Mouse (Mus musculus) adrenal gland, adult 10 weeks (tissue): Measurements from ENCODE around the gene Vmn1r29. TPM values are rescaled to one million over a fixed set of nuclear protein-coding genes. Genes with fewer than 3 reads are reported as not detected.

Experiments used
- polyA plus RNA-seq: library from polyadenylated mRNA; stranded (reverse); fragments of 350-450 nt; fragmentation: Illumina TruSeq; extraction: RNeasy Lipid Tissue Mini Kit (QIAGEN cat#74804); gene quantifications from one replicate; pipeline ENCODE4 v1.2.3, GENCODE M21; 2014; ENCODE audit warnings: low read depth, low replicate concordance

Vmn1r29 gene
- not detected for polyA plus RNA-seq

GRCm38 (mm10) chr6:58301249-58301648 is at the start of gene Vmn1r29:
Vmn1r29 (plus strand) TSS chr6:58301549.

GRCm38 (mm10) chr6:58261737-58262136 is 39.6 kb upstream of the Vmn1r29 start, which contains the start of gene Vmn1r28:
Vmn1r28 (plus strand) TSS chr6:58262037.

Other genes with a start within 250 kb of the Vmn1r29 start
- gene Vmn1r27, start 82.7 kb upstream of the Vmn1r29 start, polyA plus RNA-seq, result not detected
- not detected for gene Vmn1r28, start 39.5 kb upstream of the Vmn1r29 start, polyA plus RNA-seq
- gene Vmn1r30, start 141.8 kb downstream of the Vmn1r29 start, polyA plus RNA-seq, result not detected
- gene Vmn1r31, start 173.8 kb downstream of the Vmn1r29 start, polyA plus RNA-seq, result not detected